Mouse (Mus musculus): ENCODE results near the gene Rxylt1.

DNA sequence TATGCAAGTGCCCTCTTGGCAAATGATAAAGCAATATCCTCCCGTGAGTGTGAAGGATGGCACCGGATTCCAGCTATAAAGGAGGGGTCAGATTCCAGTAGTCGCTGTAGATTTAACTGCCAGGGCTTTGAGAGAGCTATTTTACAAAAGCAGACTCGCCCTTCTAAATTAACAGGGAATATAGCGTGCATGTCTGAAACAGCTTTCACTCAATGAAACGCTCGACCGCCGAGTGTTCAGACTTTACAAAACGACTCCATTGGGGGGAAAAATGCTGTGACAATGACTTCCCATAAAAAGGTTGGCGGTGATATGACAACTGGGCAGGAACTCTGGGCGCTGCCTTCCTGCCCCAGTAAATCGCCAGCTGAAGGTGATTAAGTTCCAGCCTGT is 50.7 kb downstream of the Rxylt1 start:
- no peak for TF ChIP-seq CTCF (IDR thresholded peaks at IDR 0.05; ENCODE audit: borderline replicate concordance, insufficient read depth, low read length)
- TF ChIP-seq POLR2A (IDR thresholded peaks at IDR 0.05; ENCODE audit: low read depth, low read length) = no peak

All from embryonic fibroblast, embryonic 13.5 days (primary cell).